Mouse (Mus musculus) cortical plate, adult 2 months (tissue): ENCODE measurements around the gene Mrpl48. TPM values are rescaled to one million over a fixed set of nuclear protein-coding genes. Genes with fewer than 3 reads are reported as not detected.

Experiments used
- H3K27ac ChIP-seq: fragments of 200-500 bp; 2 replicates; pipeline ENCODE4 v1.5.1; 2012; ENCODE audit warnings: low read length, control low read depth, inconsistent platforms; ENCODE audit not compliant: insufficient read depth
- H3K4me1 ChIP-seq: fragments of 200-500 bp; 2 replicates; pipeline ENCODE4 v1.6.1; 2011; ENCODE audit warnings: low read length; ENCODE audit not compliant: control insufficient read depth, insufficient read depth
- H3K4me3 ChIP-seq: fragments of 200-500 bp; 2 replicates; pipeline ENCODE4 v1.5.1; 2011; ENCODE audit warnings: mild to moderate bottlenecking, low read length, control low read depth; ENCODE audit not compliant: insufficient read depth
- CTCF ChIP-seq: fragments of 200-500 bp; IDR thresholded peaks from 2 replicates; pipeline ENCODE4 v1.5.1; 2011; ENCODE audit warnings: mild to moderate bottlenecking, control low read depth, low read length; ENCODE audit not compliant: insufficient read depth; ENCODE audit errors: extremely low read depth
- POLR2A ChIP-seq: fragments of 200-500 bp; IDR thresholded peaks from 2 replicates; pipeline ENCODE4 v1.6.1; 2011; ENCODE audit warnings: mild to moderate bottlenecking, low read length, control low read depth; ENCODE audit not compliant: insufficient read depth; ENCODE audit errors: extremely low read depth
- polyA plus RNA-seq: library from polyadenylated mRNA; depleted of rRNA; stranded (reverse); fragments of >200 nt; gene quantifications from 2 replicates; pipeline ENCODE4 v1.2.3, GENCODE M21; 2012; rRNA removed

Gene Mrpl48
- polyA plus RNA-seq, 1 experiment = 82.6 TPM

- H3K4me3 ChIP-seq = no peak overlapping the region
- no peaks in the 10 kb centered on the region for H3K4me1 ChIP-seq
- no peak overlapping the region for H3K27ac ChIP-seq
- TF ChIP-seq CTCF = no peak
- no peak for TF ChIP-seq POLR2A
These were observed 106.9 kb downstream of the Mrpl48 start for GRCm38 (mm10) chr7:100501027-100501843.

DNA sequence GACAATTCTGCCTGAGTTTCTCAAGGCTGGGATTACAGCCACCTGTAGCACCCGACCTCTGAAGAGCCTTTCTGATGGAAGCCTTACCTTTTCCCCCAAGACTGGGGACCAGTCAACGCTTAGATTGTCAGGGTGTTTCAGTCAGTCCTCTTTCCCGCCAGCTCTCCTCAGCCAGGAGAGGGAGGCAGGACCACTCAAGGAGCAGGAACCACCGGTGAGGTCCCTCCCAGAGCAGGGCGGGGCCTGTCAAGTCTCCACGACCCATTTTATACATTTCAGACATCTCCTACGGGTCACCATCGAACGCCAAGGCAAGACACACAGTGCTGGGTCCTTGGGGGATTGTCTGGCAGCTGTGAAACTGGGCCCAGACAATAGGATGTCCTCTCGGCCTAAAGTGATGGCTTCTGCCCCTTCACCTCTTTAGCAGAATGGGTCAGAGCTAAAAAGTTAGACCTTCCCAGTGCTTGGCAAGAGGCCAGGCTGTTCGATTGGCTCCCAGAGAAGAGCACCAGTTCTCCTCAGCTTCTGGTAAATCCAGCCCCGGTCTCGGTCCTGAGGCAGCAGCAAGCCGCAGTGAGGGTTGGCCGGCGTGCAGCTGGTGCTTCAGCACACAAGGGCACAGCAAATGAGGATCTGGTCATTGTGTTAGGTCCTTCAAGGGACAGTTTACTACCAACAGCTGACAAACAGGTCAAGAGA is 107.7 kb downstream of the Mrpl48 start:
- Histone ChIP-seq H3K4me1 (no peaks in the 10 kb centered on the region), H3K4me3 (no peak overlapping the region), H3K27ac (no peak overlapping the region)
- TF ChIP-seq CTCF = no peak

GRCm38 (mm10) chr7:100499465-100499864 is 108.6 kb downstream of the Mrpl48 start:
- H3K4me1 ChIP-seq = no peaks in the 10 kb centered on the region; the same call in 1 of the 2 replicates
- H3K4me3 ChIP-seq = no peak overlapping the region
- TF ChIP-seq CTCF (no peak), POLR2A (no peak)
- no peak overlapping the region for H3K27ac ChIP-seq

- H3K4me3 ChIP-seq = no peak overlapping the region
- no peaks in the 10 kb centered on the region; the same call in 1 of the 2 replicates for H3K4me1 ChIP-seq
- no peak overlapping the region for H3K27ac ChIP-seq
- TF ChIP-seq CTCF (no peak), POLR2A (no peak)
These were observed 110.1 kb downstream of the Mrpl48 start for GRCm38 (mm10) chr7:100497982-100498381.

GRCm38 (mm10) chr7:100497402-100497801 is 110.7 kb downstream of the Mrpl48 start:
- Histone ChIP-seq H3K4me1 (no peaks in the 10 kb centered on the region; the same call in 1 of the 2 replicates), H3K4me3 (no peak overlapping the region), H3K27ac (no peak overlapping the region)
- TF ChIP-seq CTCF (no peak), POLR2A (no peak)

DNA sequence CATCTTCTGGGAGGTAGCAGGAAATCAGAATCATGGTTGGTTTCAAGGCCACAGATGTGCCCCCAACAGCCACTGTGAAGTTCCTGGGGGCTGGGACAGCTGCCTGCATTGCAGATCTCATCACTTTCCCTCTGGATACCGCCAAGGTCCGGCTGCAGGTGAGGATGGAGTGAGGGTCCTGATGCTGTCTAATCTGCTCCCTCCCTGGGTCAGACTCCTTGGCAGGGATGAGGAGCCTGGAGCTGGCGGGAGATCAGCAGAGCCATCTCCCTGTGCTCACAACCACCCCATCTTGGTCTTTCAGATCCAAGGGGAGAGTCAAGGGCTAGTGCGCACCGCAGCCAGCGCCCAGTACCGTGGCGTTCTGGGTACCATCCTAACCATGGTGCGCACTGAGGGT is 111.3 kb downstream of the Mrpl48 start:
- Histone ChIP-seq H3K4me1 (no peaks in the 10 kb centered on the region; the same call in 1 of the 2 replicates), H3K27ac (no peak overlapping the region)
- TF ChIP-seq CTCF = no peak
- TF ChIP-seq POLR2A = no peak

DNA sequence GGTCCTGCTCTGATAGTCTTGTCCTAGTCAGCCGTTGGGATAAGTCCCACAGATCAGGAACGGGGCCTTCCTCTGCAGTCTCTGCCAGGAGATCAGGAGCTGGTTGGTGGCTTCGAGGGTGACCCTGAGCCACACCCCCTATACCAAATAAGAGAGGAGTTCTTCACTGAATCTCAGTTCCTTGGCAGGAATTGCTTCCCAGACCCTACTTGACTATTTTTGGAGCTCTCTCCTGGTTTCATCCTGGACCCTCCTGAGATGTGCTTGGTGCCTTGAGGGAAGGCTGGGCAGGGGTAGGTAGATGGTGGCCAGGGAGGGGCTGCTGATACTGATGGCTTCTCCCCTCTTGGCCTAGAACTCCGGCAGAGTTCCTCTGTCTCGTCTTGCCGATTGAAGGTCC is 111.7 kb downstream of the Mrpl48 start:
- Histone ChIP-seq H3K27ac (no peak overlapping the region), H3K4me1 (no peaks in the 10 kb centered on the region; the same call in 1 of the 2 replicates), H3K4me3 (no peak overlapping the region)
- TF ChIP-seq CTCF = no peak
- TF ChIP-seq POLR2A = no peak

More for the DNA sequence above, 111.3 kb downstream of the Mrpl48 start:
- H3K4me3 ChIP-seq = no peak overlapping the region

Other genes starting within 250 kb of the Mrpl48 start
- 17.6 and 19.6 TPM in 2 replicates for gene C2cd3, start 236.1 kb downstream of the Mrpl48 start, polyA plus RNA-seq
- 290 and 303 TPM in 2 replicates for gene Ppme1, start 236.0 kb downstream of the Mrpl48 start, polyA plus RNA-seq
- gene Ucp3, start 135.3 kb downstream of the Mrpl48 start, polyA plus RNA-seq = 4.4 and 4.6 TPM in 2 replicates
- gene Ucp2, start 115.0 kb downstream of the Mrpl48 start, polyA plus RNA-seq = 37.0 and 42.0 TPM in 2 replicates
- 0.85 and 1.1 TPM in 2 replicates for gene Dnajb13, start 93.3 kb downstream of the Mrpl48 start, polyA plus RNA-seq
- gene Coa4, start 71.2 kb downstream of the Mrpl48 start, polyA plus RNA-seq = 7.3 and 8.3 TPM in 2 replicates
- 319 and 331 TPM in 2 replicates for gene Rab6a, start 891 bp downstream of the Mrpl48 start, polyA plus RNA-seq
- gene Plekhb1, start 54.1 kb upstream of the Mrpl48 start, polyA plus RNA-seq = 567 and 661 TPM in 2 replicates
- gene Fam168a, start 98.3 kb upstream of the Mrpl48 start, polyA plus RNA-seq = 123 and 126 TPM in 2 replicates